Mouse (Mus musculus) Patski (cell line): ENCODE measurements around the gene Trarg1. TPM values are rescaled to one million over a fixed set of nuclear protein-coding genes. Genes with fewer than 3 reads are reported as not detected.

Source experiments
- ATAC-seq: fragments of 100-300 bp; one replicate; pipeline ENCODE4 v1.8.0; 2021
- CTCF ChIA-PET: fragments of 350-600 bp; sonication (Branson Sonifier 250); formaldehyde crosslinking; loops from one replicate; lab custom pipeline; 2022; ENCODE audit warnings: inconsistent platforms; lab: Charles Lee
- POLR2A ChIA-PET: fragments of 350-600 bp; sonication (Branson Sonifier 250); formaldehyde crosslinking; loops from one replicate; lab custom pipeline; 2022; ENCODE audit warnings: antibody characterized with exemption, inconsistent platforms; lab: Charles Lee
- DNase-seq: peaks from one replicate; pipeline ENCODE4 v3.0.0-alpha.2; 2011; ENCODE audit warnings: low read depth, low spot score
- H3K27me3 ChIP-seq: fragments of 371-371 bp; one replicate; pipeline ENCODE4 v1.5.1; 2021
- CTCF ChIP-seq: fragments of 100-300 bp; IDR thresholded peaks from one replicate; pipeline ENCODE4 v1.5.1; 2021
- in situ Hi-C: fragments of 300-500 bp; cut with MboI; formaldehyde crosslinking; loops from 3 replicates; pipeline ENCODE4 v1.11.1; 2018; ENCODE audit warnings: low pct_unique_long_range_greater_than_20kb, mixed read lengths
- polyA plus RNA-seq: library from polyadenylated mRNA; unstranded; gene quantifications from one replicate; pipeline ENCODE4 v1.2.3, GENCODE M21; 2021

The Trarg1 gene
- polyA plus RNA-seq, 1 experiment from 2014 or later, result 0.05 TPM

DNA sequence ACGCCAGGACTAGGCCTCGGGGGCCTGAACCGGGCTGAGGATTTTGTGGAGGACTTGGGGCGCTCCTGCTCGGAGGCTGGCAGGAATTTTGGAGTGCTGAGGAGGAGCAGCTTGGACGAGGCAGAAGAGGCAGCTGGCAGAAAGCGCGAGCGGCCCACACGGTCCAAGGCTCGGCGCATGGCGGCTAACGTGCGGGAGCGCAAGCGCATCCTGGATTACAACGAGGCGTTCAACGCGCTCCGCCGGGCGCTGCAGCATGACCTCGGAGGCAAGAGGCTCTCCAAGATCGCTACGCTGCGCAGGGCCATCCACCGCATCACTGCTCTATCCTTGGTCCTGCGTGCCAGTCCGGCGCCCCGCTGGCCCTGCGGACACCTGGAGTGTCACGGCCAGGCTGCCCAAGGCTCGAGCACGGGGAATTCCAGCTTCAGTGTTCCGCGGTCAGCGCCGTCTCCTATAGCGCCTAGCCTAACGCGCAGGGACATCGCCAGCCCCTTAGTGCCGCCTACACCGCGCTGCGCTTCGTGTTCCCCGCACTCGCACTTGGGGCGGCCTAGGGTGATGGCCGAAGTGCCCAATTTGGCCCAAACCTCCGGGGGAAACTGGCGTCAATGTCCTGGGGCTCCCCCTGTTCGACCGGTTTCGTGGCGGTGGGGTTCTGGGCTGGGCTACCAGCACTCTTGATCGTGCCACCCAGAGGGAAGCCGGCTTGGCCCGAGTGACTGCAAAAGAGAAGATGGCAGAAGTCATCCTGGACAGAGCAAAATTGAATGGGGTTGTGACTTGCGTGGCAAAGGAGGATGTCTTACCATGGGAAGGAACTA lies 6.8 kb upstream of the Trarg1 start:
- POLR2A ChIA-PET, result interaction anchor here (0.6 kb wide), 1 partner anchor 816 kb away, joined by 5 read pairs; no protein-coding TSS in a partner anchor
- CTCF ChIA-PET, result no interaction called here
- in situ Hi-C loops, result no loop called here
- no peak for DNase-seq
- no peaks in the 10 kb centered on the region for H3K27me3 ChIP-seq
- no peak for ATAC-seq
- TF ChIP-seq CTCF, result no peak

DNA sequence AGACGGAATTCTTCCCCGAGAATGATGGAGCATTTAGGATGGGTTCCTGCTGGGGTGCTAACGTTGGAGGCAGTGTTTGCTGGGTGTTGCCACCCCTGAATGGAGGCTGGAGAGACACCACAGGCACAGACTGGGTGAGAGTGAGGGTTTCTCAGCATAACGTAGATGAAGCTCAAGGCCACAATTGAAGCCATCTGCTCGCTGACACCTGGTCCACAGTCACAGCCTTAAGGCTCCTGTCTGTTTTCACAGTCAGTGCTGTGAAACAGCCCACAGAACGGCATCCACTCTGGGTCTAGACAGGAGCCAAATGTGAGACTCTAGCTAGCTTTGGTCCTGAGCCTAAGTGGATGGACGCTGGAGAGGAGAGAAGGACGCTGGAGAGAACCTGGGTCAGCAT lies 5.4 kb upstream of the Trarg1 start:
- in situ Hi-C loops, result no loop called here
- DNase-seq (no peak), ATAC-seq (no peak)
- H3K27me3 ChIP-seq, result no peaks in the 10 kb centered on the region
- TF ChIP-seq CTCF, result no peak
- POLR2A ChIA-PET, result no interaction called here
- CTCF ChIA-PET, result interaction anchor here (3.1 kb wide), 1 partner anchor 89 kb away, joined by 19 read pairs; the partner anchor contains the start of gene Gosr1

DNA sequence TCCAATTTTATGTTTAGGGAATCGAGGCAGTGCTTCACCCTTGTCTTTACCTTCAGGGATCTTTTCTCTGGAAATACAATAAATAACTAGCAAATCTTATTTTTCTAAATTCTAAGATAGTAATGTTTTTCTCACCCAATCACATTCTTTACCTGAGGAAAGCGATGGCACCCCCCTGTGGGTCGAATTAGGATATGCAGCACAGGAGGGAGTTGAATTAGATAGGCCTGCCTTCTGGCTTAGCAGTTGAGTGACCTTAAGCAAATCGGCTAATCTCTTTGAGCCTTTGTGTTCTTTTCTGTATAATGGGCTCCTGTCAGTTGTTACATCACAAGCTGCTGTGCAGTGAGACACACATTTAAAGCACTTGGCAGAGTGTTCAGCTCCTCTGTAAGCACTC lies 4.9 kb upstream of the Trarg1 start:
- ChIA-PET CTCF (interaction anchor here (3.1 kb wide), 1 partner anchor 88 kb away, joined by 19 read pairs; the partner anchor contains the start of gene Gosr1), POLR2A (no interaction called here)
- in situ Hi-C loops, result loop anchor here (5.0 kb wide), 1 partner anchor 88 kb away; the partner anchor contains the start of gene Gosr1
- DNase-seq (no peak), ATAC-seq (no peak)
- no peak for TF ChIP-seq CTCF
- no peaks in the 10 kb centered on the region for H3K27me3 ChIP-seq

DNA sequence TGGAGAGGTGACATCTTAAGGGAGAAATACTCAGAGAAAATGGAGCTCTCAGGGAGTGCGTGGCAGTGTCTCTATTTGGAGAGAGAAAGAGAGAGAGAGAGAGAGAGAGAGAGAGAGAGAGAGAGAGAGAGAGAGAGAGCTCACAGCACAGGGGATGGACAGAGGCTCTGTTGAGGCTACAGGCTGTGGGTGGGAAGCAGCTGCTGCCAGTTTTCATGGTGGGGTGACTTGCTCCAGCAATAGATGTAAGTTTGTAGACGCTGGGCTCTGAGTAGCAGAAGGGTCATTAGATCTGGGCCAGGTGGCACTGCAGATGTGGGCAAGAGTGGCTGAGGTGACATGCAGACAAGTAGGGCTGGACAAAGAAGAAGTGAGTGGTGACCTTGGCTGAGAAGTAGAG lies 6.0 kb downstream of the Trarg1 start:
- ChIA-PET POLR2A (interaction anchor here (0.7 kb wide), 1 partner anchor 119 kb away, joined by 3 read pairs; no protein-coding TSS in a partner anchor), CTCF (interaction anchor here (1.8 kb wide), 1 partner anchor 13 kb away, joined by 3 read pairs; no protein-coding TSS in a partner anchor)
- TF ChIP-seq CTCF, result no peak
- DNase-seq (no peak), ATAC-seq (no peak)
- in situ Hi-C loops, result loop anchor here (5.0 to 10.0 kb wide), 2 partner anchors 52 to 209 kb away; no protein-coding TSS in a partner anchor
- H3K27me3 ChIP-seq, result peaks cover 5% of the 10 kb centered on the region

DNA sequence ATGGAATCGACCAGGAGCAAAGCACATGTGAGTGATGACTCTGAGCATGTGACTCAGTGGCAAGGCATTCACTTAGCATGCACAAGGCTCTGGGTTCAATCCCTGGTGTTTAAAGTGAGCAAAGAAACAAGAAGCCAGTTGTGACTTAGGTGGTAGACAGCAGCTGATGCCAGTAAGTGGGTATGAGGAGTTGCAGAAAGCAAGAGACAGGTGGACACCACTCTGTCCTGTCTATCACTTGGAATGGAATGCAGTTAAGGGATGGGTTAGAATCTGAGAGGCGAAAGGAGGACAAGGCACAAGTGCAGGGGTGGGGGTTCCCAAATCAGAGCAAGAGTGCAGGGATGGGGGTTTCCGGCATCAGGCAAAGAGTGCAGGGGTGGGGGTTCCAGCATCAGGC lies 12.5 kb downstream of the Trarg1 start:
- POLR2A ChIA-PET, result no interaction called here
- no peak for TF ChIP-seq CTCF
- in situ Hi-C loops, result no loop called here
- ATAC-seq, result no peak
- DNase-seq, result no peak
- H3K27me3 ChIP-seq, result no peaks in the 10 kb centered on the region
- CTCF ChIA-PET, result no interaction called here

DNA sequence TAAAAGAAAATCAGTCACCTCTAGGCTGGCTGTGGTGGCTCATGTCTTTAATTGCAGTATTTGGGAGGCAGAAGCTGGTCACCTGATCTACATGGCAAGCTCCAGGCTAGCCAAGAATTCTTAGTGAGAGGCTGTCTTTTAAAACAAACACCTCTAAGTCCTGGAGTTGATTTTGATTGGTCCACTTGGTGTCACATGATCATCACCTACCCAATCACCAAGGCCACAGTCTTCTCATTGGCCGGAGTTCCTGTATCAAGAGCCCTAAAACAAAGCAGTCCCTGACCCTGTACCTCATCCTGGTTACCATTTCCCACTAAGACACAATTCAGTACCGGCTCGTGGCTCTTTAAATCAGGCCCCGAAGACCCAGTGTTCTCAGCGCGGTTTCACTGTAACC lies 16.2 kb downstream of the Trarg1 start:
- no peaks in the 10 kb centered on the region for H3K27me3 ChIP-seq
- TF ChIP-seq CTCF, result no peak
- in situ Hi-C loops, result no loop called here
- ATAC-seq (no peak), DNase-seq (no peak)
- ChIA-PET POLR2A (no interaction called here), CTCF (interaction anchor here (0.7 kb wide), 1 partner anchor 8 kb away, joined by 3 read pairs; no protein-coding TSS in a partner anchor)

DNA sequence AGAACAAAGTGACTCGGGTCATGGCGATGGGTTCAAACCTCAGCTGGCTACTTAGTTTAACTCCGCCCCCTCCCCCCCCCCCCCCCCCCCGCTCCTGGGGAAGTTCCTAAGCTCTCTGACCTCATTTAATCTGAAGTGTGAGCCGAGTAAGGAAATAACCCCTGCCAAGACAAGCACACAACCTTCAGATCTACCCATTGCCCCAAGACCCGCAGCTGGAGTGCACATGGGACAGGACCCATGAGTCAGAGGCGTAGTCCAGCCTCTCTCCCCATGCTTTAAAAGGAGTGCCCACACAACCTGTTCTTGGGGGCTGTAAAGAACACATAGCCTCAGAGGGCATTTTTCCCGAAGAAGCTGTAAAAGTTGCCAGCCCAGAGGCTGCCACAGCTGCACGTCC lies 20.0 kb downstream of the Trarg1 start:
- in situ Hi-C loops, result no loop called here
- no peak for DNase-seq

DNA sequence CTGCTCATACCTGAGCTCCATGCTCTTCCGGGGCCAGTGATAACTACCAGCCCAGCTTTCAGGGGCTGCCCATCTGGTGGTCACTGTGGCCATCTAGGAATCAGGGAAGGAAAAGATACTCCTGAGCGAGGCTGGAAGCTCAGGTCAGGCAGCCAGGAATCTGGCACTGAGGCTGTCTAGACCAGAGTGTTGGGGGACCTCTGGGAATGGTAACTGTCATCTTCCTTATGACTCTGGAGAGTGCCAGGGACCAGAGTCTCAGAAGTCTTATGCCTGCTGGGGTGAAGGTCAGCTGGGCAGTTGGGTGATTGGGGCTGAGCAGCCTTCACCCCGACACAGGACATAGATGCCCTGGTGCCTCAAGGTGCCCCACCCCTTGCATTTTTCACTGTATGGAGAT lies 28.0 kb downstream of the Trarg1 start:
- ATAC-seq (no peak), DNase-seq (no peak)
- in situ Hi-C loops, result no loop called here
- ChIA-PET POLR2A (no interaction called here), CTCF (no interaction called here)
- peaks cover 3% of the 10 kb centered on the region for H3K27me3 ChIP-seq
- TF ChIP-seq CTCF, result no peak

More for the DNA sequence above, 20.0 kb downstream of the Trarg1 start:
- TF ChIP-seq CTCF, result no peak
- ChIA-PET POLR2A (no interaction called here), CTCF (no interaction called here)
- H3K27me3 ChIP-seq, result no peaks in the 10 kb centered on the region
- ATAC-seq, result no peak

DNA sequence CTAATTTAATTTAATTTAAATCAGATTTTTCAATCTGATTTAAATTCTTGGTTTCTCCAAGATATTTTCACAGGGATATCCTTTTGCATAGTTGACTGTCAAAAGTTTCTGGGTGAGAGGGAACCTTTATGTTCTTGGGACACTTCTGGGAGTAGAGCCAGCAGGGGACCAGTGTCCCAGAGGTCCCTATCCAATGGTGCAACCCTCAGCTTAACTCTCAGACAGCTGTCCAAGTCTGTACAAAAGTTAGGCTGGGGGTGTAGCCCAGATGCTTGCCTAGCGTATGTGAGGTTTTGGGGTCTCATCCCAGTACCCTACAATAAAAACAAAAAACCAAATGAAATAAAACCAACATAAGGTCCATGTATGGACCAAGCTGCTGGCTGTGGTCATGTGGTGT lies 28.5 kb downstream of the Trarg1 start:
- CTCF ChIA-PET, result no interaction called here
- TF ChIP-seq CTCF, result no peak
- POLR2A ChIA-PET, result no interaction called here
- DNase-seq (no peak), ATAC-seq (no peak)
- in situ Hi-C loops, result no loop called here
- H3K27me3 ChIP-seq, result peaks cover 3% of the 10 kb centered on the region

DNA sequence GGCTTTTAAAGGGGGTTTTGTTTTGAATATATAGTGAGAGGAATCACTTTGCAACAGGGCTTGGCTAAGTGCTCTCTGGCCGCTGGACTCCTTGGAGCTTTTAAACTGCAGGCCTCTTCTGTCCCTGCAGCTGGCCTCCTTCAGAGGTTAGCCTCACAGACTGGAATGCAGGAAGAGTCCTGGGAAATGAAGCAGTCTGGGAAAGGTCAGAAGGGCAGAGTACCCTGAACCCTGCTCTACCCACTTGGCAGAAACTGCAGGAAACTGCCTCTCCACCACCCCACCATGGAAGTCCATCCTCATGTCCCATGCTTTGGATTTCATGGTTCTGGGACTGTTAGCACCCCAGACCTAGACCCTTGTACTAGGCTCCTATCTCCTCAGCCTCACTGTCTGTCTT lies 29.3 kb downstream of the Trarg1 start:
- DNase-seq (no peak), ATAC-seq (no peak)
- ChIA-PET POLR2A (no interaction called here), CTCF (no interaction called here)
- no peak for TF ChIP-seq CTCF
- peaks cover 3% of the 10 kb centered on the region for H3K27me3 ChIP-seq
- in situ Hi-C loops, result no loop called here
